Mouse (Mus musculus) liver, postnatal 0 days (tissue): ENCODE data around the gene Nrxn1. TPM values are rescaled to one million over a fixed set of nuclear protein-coding genes. Genes with fewer than 3 reads are reported as not detected.

Experiments
- ATAC-seq: fragments of 200-750 bp; cut with Nextera tagmentation; 2 replicates; pipeline ENCODE4 v1.8.0; 2017; ENCODE audit warnings: mild to moderate bottlenecking, moderate library complexity
- DNase-seq: peaks from one replicate; pipeline ENCODE4 v3.0.0-alpha.2; 2016
- H3K27ac ChIP-seq: fragments of 300-500 bp; sonication (generic); 2 replicates; pipeline ENCODE4 v1.5.1; 2014; ENCODE audit warnings: antibody characterized with exemption, moderate library complexity, mild to moderate bottlenecking, low read depth
- H3K27me3 ChIP-seq: fragments of 300-500 bp; sonication (generic); 2 replicates; pipeline ENCODE4 v1.6.1; 2014; ENCODE audit warnings: low read length, control low read depth, mixed read lengths; ENCODE audit not compliant: insufficient read depth
- H3K36me3 ChIP-seq: fragments of 300-500 bp; sonication (generic); replicated peaks from 2 replicates; pipeline ENCODE4 v1.6.1; 2014; ENCODE audit warnings: mild to moderate bottlenecking, control low read depth, low read length, moderate library complexity, mixed read lengths; ENCODE audit not compliant: insufficient read depth
- H3K4me1 ChIP-seq: fragments of 300-500 bp; sonication (generic); 2 replicates; pipeline ENCODE4 v1.6.1; 2014; ENCODE audit warnings: antibody characterized with exemption, mild to moderate bottlenecking, control low read depth; ENCODE audit not compliant: insufficient read depth
- H3K4me2 ChIP-seq: fragments of 300-500 bp; sonication (generic); 2 replicates; pipeline ENCODE4 v1.6.1; 2014; ENCODE audit warnings: low read depth, mild to moderate bottlenecking, low read length, moderate library complexity, mixed read lengths
- H3K4me3 ChIP-seq: fragments of 300-500 bp; sonication (generic); 2 replicates; pipeline ENCODE4 v1.5.1; 2014; ENCODE audit warnings: low read depth, low read length
- H3K9ac ChIP-seq: fragments of 300-500 bp; sonication (generic); replicated peaks from 2 replicates; pipeline ENCODE4 v1.6.1; 2014; ENCODE audit warnings: mild to moderate bottlenecking, moderate library complexity
- H3K9me3 ChIP-seq: fragments of 300-500 bp; sonication (generic); 2 replicates; pipeline ENCODE4 v1.6.1; 2016; ENCODE audit warnings: mild to moderate bottlenecking, control low read depth, low read length, mixed read lengths
- CTCF ChIP-seq: sonication (generic); IDR thresholded peaks from 2 replicates; pipeline ENCODE4 v1.5.1; 2016; ENCODE audit warnings: antibody characterized with exemption, low read depth
- EP300 ChIP-seq: IDR thresholded peaks from 2 replicates; pipeline ENCODE4 v1.6.1; 2016; ENCODE audit warnings: antibody characterized with exemption, low read depth, mild to moderate bottlenecking
- WGBS: fragments of 180-500 bp; shearing (Covaris S2); extraction: QIAGEN DNeasy Blood & Tissue Kit; methylation state at CpG from one replicate; pipeline ENCODE4 v1.1.7; 2014; ENCODE audit not compliant: insufficient replicate concordance; 5-methylcytosine and 5-hydroxymethylcytosine counted together
- polyA plus RNA-seq: library from polyadenylated mRNA; unstranded; fragments of >200 nt; fragmentation: Nextera tagmentation; extraction: Ambion mirVana; gene quantifications from 2 replicates; pipeline ENCODE4 v1.2.1, GENCODE M21; 2015

Gene Nrxn1
- polyA plus RNA-seq, 1 experiment from 2014 or later, result 0.41 TPM

- Histone ChIP-seq H3K27ac (no peak overlapping the region), H3K4me1 (no peaks in the 10 kb centered on the region), H3K9me3 (no peaks in the 10 kb centered on the region), H3K27me3 (no peaks in the 10 kb centered on the region), H3K4me2 (no peak overlapping the region), H3K9ac (no peak overlapping the region), H3K36me3 (no peaks in the 10 kb centered on the region), H3K4me3 (no peak overlapping the region)
- DNase-seq (no peak), ATAC-seq (no peak)
- TF ChIP-seq EP300 (no peak), CTCF (no peak)
- WGBS, result 59% methylated on average over 2 of the region's 2 CpGs
Observed at GRCm38 (mm10) chr17:90817898-90818297, 275.0 kb downstream of the Nrxn1 start.

- Histone ChIP-seq H3K27me3 (no peaks in the 10 kb centered on the region), H3K4me3 (no peak overlapping the region), H3K36me3 (no peaks in the 10 kb centered on the region), H3K9ac (no peak overlapping the region), H3K4me2 (no peak overlapping the region), H3K27ac (no peak overlapping the region), H3K4me1 (no peaks in the 10 kb centered on the region), H3K9me3 (no peaks in the 10 kb centered on the region)
- no peak for TF ChIP-seq EP300
- no peak for TF ChIP-seq CTCF
- no peak for DNase-seq
- no peak for ATAC-seq
- WGBS, result 83% methylated on average over 1 of the region's 1 CpGs
Observed at GRCm38 (mm10) chr17:90815306-90815705, 277.6 kb downstream of the Nrxn1 start.

- H3K4me1 ChIP-seq, result no peaks in the 10 kb centered on the region
- H3K4me3 ChIP-seq, result no peak overlapping the region
- no peaks in the 10 kb centered on the region for H3K36me3 ChIP-seq
- H3K9ac ChIP-seq, result no peak overlapping the region
- H3K9me3 ChIP-seq, result no peaks in the 10 kb centered on the region
- no peaks in the 10 kb centered on the region for H3K27me3 ChIP-seq
- no peak overlapping the region for H3K27ac ChIP-seq
- H3K4me2 ChIP-seq, result no peak overlapping the region
- no peak for DNase-seq
- no peak for ATAC-seq
- no peak for TF ChIP-seq CTCF
- no peak for TF ChIP-seq EP300
Observed at GRCm38 (mm10) chr17:90813760-90814159, 279.1 kb downstream of the Nrxn1 start.

GRCm38 (mm10) chr17:90812485-90812884 lies 280.4 kb downstream of the Nrxn1 start:
- TF ChIP-seq EP300 (no peak), CTCF (no peak)
- Histone ChIP-seq H3K4me2 (no peak overlapping the region), H3K9ac (no peak overlapping the region), H3K36me3 (no peaks in the 10 kb centered on the region), H3K4me3 (no peak overlapping the region), H3K9me3 (no peaks in the 10 kb centered on the region), H3K27ac (no peak overlapping the region), H3K4me1 (no peaks in the 10 kb centered on the region), H3K27me3 (no peaks in the 10 kb centered on the region)
- DNase-seq (no peak), ATAC-seq (no peak)
- 71% methylated on average over 2 of the region's 2 CpGs for WGBS

GRCm38 (mm10) chr17:90809197-90810163 lies 283.4 kb downstream of the Nrxn1 start:
- 62% methylated on average over 8 of the region's 8 CpGs for WGBS
- H3K4me1 ChIP-seq, result no peaks in the 10 kb centered on the region

GRCm38 (mm10) chr17:90808256-90808655 lies 284.6 kb downstream of the Nrxn1 start:
- Histone ChIP-seq H3K36me3 (no peaks in the 10 kb centered on the region), H3K4me1 (no peaks in the 10 kb centered on the region), H3K4me3 (no peak overlapping the region), H3K27ac (no peak overlapping the region), H3K9me3 (no peaks in the 10 kb centered on the region), H3K4me2 (no peak overlapping the region), H3K9ac (no peak overlapping the region), H3K27me3 (no peaks in the 10 kb centered on the region)
- no peak for ATAC-seq
- WGBS, result 54% methylated on average over 2 of the region's 2 CpGs
- no peak for DNase-seq
- no peak for TF ChIP-seq EP300
- no peak for TF ChIP-seq CTCF

More at GRCm38 (mm10) chr17:90809197-90810163, 283.4 kb downstream of the Nrxn1 start:
- TF ChIP-seq CTCF (peak; percentile 59), EP300 (no peak)
- ATAC-seq (no peak), DNase-seq (peak; percentile 22)
- H3K4me3 ChIP-seq, result no peak overlapping the region
- H3K27me3 ChIP-seq, result no peaks in the 10 kb centered on the region
- H3K4me2 ChIP-seq, result no peak overlapping the region
- H3K9me3 ChIP-seq, result no peaks in the 10 kb centered on the region
- H3K27ac ChIP-seq, result no peak overlapping the region
- H3K9ac ChIP-seq, result no peak overlapping the region
- no peaks in the 10 kb centered on the region for H3K36me3 ChIP-seq
